Mouse (Mus musculus) ES-Bruce4 (cell line): Measurements from ENCODE around the gene Ddc.

Experiments
- CTCF ChIP-seq: IDR thresholded peaks from one replicate; pipeline ENCODE4 v1.8.1; 2011; ENCODE audit warnings: low read depth, low read length
- EP300 ChIP-seq: IDR thresholded peaks from 2 replicates; pipeline ENCODE4 v1.6.1; 2011; ENCODE audit warnings: low read depth, low read length; ENCODE audit not compliant: insufficient read depth
- POLR2A ChIP-seq: IDR thresholded peaks from one replicate; pipeline ENCODE4 v1.8.1; 2011; ENCODE audit warnings: low read length; ENCODE audit not compliant: insufficient read depth

DNA sequence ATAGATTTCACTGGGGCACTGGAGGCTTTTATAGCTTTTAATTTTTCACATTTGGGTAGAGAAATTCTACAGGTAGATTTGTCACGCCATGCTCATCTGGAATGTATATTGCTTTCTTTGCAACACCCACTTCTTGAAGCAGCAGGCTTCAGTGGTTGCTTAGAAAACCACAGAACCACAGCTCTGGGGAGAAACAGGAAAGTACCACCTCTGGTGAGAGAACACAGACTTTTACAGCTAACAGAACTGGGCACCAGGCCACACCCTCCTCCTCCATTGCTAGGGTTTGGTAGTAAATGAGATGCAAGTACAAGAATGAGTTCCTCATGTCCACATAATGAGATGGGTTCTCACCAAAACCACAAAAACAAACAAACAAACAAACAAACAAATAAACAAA, 131.8 kb downstream of the Ddc start:
- no peak for TF ChIP-seq EP300
- TF ChIP-seq POLR2A, result no peak
- TF ChIP-seq CTCF, result no peak
